Mouse (Mus musculus): ENCODE data around the gene Rnase4. TPM values are rescaled to one million over a fixed set of nuclear protein-coding genes. Genes with fewer than 3 reads are reported as not detected.

The Rnase4 gene
- polyA plus RNA-seq, 1 experiment from 2014 or later: 18.2 TPM

DNA sequence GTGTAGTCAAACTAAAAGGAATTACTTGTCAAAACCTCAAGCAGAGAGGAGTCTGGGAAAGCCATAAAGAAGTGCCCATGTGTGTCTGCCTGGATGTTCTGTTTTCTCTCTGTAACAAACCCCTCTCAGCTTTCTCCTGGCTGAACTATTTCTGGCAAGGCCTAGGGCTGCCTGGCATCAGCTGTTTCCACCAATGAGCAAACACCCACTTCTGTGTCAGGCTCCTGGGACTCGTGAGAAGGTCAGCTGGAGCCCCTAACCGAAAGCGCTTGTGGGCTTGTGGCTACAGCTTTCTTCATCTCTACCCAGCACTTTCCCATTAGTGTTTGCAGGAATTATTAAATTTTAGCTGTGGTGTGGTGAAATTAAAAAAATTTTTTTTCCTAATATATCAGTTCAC lies 21.1 kb downstream of the Rnase4 start:
- Histone ChIP-seq H3K4me1 (replicated peaks; ENCODE audit: control insufficient read depth, insufficient read depth, low read length) (no peaks in the 10 kb centered on the region), H3K4me2 (replicated peaks) (no peak overlapping the region), H3K9me3 (ENCODE audit: control insufficient read depth, low read length) (no peaks in the 10 kb centered on the region), H3K4me3 (replicated peaks; ENCODE audit: low read length) (no peak overlapping the region), H3K27ac (no peak overlapping the region), H3K27me3 (ENCODE audit: control insufficient read depth, insufficient read depth, low read length) (no peaks in the 10 kb centered on the region), H3K36me3 (replicated peaks; ENCODE audit: control insufficient read depth, insufficient read depth) (no peaks in the 10 kb centered on the region), H3K9ac (no peak overlapping the region)
- DNase-seq (ENCODE audit: low spot score) (no peak), ATAC-seq (ENCODE audit: low FRiP score) (no peak)
- 70% methylated on average over 3 of the region's 3 CpGs for WGBS

GRCm38 (mm10) chr14:51113476-51113875 lies 22.6 kb downstream of the Rnase4 start:
- WGBS: 29% methylated on average over 9 of the region's 9 CpGs
- no peak for DNase-seq (ENCODE audit: low spot score)
- no peaks in the 10 kb centered on the region for H3K9me3 ChIP-seq (ENCODE audit: control insufficient read depth, low read length)
- no peaks in the 10 kb centered on the region for H3K27me3 ChIP-seq (ENCODE audit: control insufficient read depth, insufficient read depth, low read length)
- ATAC-seq (ENCODE audit: low FRiP score): no peak
- H3K4me1 ChIP-seq (replicated peaks; ENCODE audit: control insufficient read depth, insufficient read depth, low read length): no peaks in the 10 kb centered on the region
- peak overlapping the region; percentile 12; the same call in 1 of the 2 replicates for H3K4me2 ChIP-seq (replicated peaks)
- H3K4me3 ChIP-seq (replicated peaks; ENCODE audit: low read length): no peak overlapping the region
- no peak overlapping the region for H3K9ac ChIP-seq
- H3K27ac ChIP-seq: no peak overlapping the region
- H3K36me3 ChIP-seq (replicated peaks; ENCODE audit: control insufficient read depth, insufficient read depth): no peaks in the 10 kb centered on the region

DNA sequence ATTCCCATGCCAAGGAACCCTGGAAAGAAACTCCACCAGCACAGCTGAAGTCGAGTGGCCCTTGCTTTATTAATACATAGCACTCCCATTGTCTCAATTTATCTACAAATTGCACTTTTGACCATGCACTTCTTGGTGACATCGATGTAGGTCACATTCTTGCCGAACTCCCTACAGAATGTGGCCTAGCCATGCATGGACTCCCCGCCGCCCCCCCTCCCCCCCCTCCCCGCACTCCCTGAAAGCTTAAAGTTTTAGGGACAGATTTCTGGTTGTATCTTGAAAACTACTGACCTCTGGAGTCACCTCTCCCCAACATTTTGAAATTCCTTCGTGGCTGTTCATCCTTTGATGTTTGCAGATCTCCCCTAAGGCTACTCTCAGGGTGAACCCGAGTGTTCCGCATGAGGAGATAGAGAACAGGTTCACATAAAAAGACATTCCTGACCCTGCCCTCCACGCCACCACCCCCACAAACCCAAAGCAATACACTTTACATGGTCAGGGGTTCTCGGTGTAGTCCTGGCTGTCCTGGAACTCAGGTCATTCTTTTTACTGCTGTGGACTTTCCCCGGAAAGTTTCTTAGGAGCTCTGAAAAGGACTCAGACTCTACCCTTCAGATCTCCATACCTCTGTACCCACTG lies 23.2 kb downstream of the Rnase4 start, which contains the start of gene Eddm3b:
Gene Eddm3b, plus strand, starts transcription at position 511 of the 645 bp plus-strand sequence.
- Histone ChIP-seq H3K4me2 (replicated peaks) (peak within 1 kb of the TSS; percentile 12; the same call in 1 of the 2 replicates), H3K4me1 (replicated peaks; ENCODE audit: control insufficient read depth, insufficient read depth, low read length) (no peaks in the 10 kb centered on the region)
- 50% methylated on average over 12 of the region's 12 CpGs for WGBS

DNA sequence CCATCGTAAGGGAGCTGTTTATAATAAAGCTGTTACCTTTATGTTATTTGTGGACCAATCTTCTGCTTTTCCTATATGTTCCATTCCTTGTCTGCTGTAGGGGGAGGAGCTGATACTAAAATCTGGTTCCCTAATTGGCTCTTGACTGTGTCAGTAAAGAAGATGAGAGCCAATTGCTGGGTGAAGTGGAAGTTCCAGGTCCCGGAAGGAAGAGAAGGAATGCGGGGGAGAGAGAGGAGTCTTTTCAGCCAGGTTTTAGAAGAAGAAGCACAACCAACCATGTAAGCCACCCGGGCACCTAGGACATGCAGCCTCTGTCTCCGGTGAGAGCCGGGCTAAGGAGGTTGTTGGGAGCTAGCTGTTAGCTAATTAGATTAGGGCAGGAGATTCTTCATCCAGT lies 34.8 kb downstream of the Rnase4 start:
- Histone ChIP-seq H3K9ac (no peak overlapping the region), H3K4me3 (replicated peaks; ENCODE audit: low read length) (no peak overlapping the region), H3K4me2 (replicated peaks) (no peak overlapping the region), H3K27me3 (ENCODE audit: control insufficient read depth, insufficient read depth, low read length) (no peaks in the 10 kb centered on the region), H3K9me3 (ENCODE audit: control insufficient read depth, low read length) (0 out of 2 replicates have a peak, but pooled peaks cover 5% of the 10 kb centered on the region), H3K27ac (no peak overlapping the region), H3K4me1 (replicated peaks; ENCODE audit: control insufficient read depth, insufficient read depth, low read length) (no peaks in the 10 kb centered on the region), H3K36me3 (replicated peaks; ENCODE audit: control insufficient read depth, insufficient read depth) (no peaks in the 10 kb centered on the region)
- 88% methylated on average over 6 of the region's 6 CpGs for WGBS
- ATAC-seq (ENCODE audit: low FRiP score) (no peak), DNase-seq (ENCODE audit: low spot score) (no peak)

More for the DNA sequence above, 23.2 kb downstream of the Rnase4 start, which contains the start of gene Eddm3b:
- ATAC-seq (ENCODE audit: low FRiP score) (no peak), DNase-seq (ENCODE audit: low spot score) (no peak)
- no peak within 1 kb of the TSS for H3K4me3 ChIP-seq (replicated peaks; ENCODE audit: low read length)
- H3K9me3 ChIP-seq (ENCODE audit: control insufficient read depth, low read length): no peaks in the 10 kb centered on the region
- H3K9ac ChIP-seq: no peak within 1 kb of the TSS
- no peaks in the 10 kb centered on the region for H3K27me3 ChIP-seq (ENCODE audit: control insufficient read depth, insufficient read depth, low read length)
- no peak within 1 kb of the TSS for H3K27ac ChIP-seq
- no peaks in the 10 kb centered on the region for H3K36me3 ChIP-seq (replicated peaks; ENCODE audit: control insufficient read depth, insufficient read depth)

DNA sequence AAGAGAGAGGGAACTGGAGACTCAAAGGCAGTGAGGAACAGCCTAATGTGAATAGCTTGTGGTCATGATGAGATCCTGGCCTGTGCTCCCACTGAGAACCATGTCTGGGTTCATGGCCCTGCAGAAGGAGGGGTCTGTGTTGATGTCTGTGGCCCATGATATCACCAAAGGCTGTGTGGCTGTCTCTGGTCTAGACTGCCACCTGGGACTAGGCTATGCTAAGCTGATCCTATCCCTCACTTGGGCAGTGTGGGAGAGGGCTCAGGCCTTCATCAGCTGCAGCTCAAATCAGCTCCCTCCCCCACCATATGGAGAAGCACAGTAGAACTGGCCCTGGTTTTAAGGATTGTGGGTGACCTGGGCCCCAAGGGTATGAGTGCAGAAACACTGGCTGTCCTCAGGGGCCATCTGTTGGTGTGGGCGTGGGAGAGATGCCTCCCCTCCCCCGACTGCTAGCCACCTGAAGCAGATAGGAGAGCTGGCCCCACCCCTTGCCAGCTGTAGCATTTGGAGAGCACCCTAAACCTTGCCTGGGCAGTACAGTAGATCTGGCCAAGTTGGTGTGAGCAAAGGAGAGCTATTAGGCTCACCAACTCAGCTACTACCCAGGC lies 36.9 kb downstream of the Rnase4 start:
- H3K9me3 ChIP-seq (ENCODE audit: control insufficient read depth, low read length): 0 out of 2 replicates have a peak, but pooled peaks cover 5% of the 10 kb centered on the region
- DNase-seq (ENCODE audit: low spot score) (no peak), ATAC-seq (ENCODE audit: low FRiP score) (0 out of 2 replicates have a peak, but pooled peaks have one; percentile 21)
- H3K4me1 ChIP-seq (replicated peaks; ENCODE audit: control insufficient read depth, insufficient read depth, low read length): no peaks in the 10 kb centered on the region
- H3K4me2 ChIP-seq (replicated peaks): no peak overlapping the region
- H3K27ac ChIP-seq: no peak overlapping the region
- H3K36me3 ChIP-seq (replicated peaks; ENCODE audit: control insufficient read depth, insufficient read depth): no peaks in the 10 kb centered on the region
- no peak overlapping the region for H3K9ac ChIP-seq
- whole genome bisulfite sequencing: 88% methylated on average over 2 of the region's 2 CpGs
- H3K27me3 ChIP-seq (ENCODE audit: control insufficient read depth, insufficient read depth, low read length): no peaks in the 10 kb centered on the region
- no peak overlapping the region for H3K4me3 ChIP-seq (replicated peaks; ENCODE audit: low read length)

DNA sequence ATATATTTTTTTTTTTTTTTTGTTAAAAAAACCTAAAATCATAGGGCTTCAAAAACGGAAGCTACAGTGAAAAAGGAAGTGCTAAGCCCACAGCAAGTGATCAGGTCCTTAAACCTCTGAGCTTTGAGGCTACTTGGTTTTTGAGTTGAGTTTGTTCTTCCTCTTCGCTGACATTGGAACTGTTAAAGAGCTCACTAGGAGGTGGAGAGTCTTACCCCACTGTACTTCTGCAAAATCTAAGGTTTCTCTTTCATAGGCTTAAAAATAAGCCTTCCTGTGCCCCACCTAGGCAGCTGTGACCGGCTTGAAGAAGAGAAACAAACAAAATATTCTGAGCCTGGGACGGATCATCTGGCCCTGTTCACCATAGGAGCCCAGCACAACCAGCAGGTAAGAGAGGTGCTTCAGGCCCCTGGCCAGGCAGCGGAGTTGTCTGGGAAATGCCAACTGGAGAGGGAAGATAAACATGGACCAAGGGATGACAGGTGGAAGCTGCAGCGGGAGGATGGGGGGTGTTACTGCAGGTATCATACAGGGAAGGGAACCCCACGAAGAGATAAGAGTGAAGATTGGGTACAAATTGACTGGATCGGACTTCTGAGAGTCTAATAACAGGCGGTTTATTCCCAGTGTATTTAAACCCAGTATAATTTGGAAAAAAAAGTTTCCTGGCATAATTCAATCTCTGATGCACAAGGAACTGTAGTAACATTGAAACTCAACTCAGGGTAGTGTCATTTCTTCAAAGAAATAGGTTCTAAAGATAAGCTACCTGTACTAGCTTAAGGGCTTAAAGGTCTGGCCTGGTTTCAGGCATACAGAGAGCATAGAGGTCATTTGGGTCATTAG lies 38.1 kb downstream of the Rnase4 start:
- Histone ChIP-seq H3K27ac (no peak overlapping the region), H3K27me3 (ENCODE audit: control insufficient read depth, insufficient read depth, low read length) (no peaks in the 10 kb centered on the region)

GRCm38 (mm10) chr14:51129624-51129975 lies 38.7 kb downstream of the Rnase4 start:
- DNase-seq (ENCODE audit: low spot score) (no peak), ATAC-seq (ENCODE audit: low FRiP score) (no peak)
- H3K36me3 ChIP-seq (replicated peaks; ENCODE audit: control insufficient read depth, insufficient read depth): no peaks in the 10 kb centered on the region
- H3K27me3 ChIP-seq (ENCODE audit: control insufficient read depth, insufficient read depth, low read length): no peaks in the 10 kb centered on the region
- H3K27ac ChIP-seq: no peak overlapping the region
- WGBS: 82% methylated on average over 4 of the region's 4 CpGs
- no peak overlapping the region for H3K4me2 ChIP-seq (replicated peaks)
- no peaks in the 10 kb centered on the region for H3K4me1 ChIP-seq (replicated peaks; ENCODE audit: control insufficient read depth, insufficient read depth, low read length)
- no peak overlapping the region for H3K4me3 ChIP-seq (replicated peaks; ENCODE audit: low read length)
- no peak overlapping the region for H3K9ac ChIP-seq
- H3K9me3 ChIP-seq (ENCODE audit: control insufficient read depth, low read length): 0 out of 2 replicates have a peak, but pooled peaks cover 5% of the 10 kb centered on the region

More for the DNA sequence above, 38.1 kb downstream of the Rnase4 start:
- DNase-seq (ENCODE audit: low spot score): no peak
- H3K9ac ChIP-seq: no peak overlapping the region
- no peak overlapping the region for H3K4me3 ChIP-seq (replicated peaks; ENCODE audit: low read length)
- H3K4me1 ChIP-seq (replicated peaks; ENCODE audit: control insufficient read depth, insufficient read depth, low read length): no peaks in the 10 kb centered on the region
- 87% methylated on average over 9 of the region's 9 CpGs for WGBS
- no peak for ATAC-seq (ENCODE audit: low FRiP score)
- H3K4me2 ChIP-seq (replicated peaks): no peak overlapping the region
- H3K36me3 ChIP-seq (replicated peaks; ENCODE audit: control insufficient read depth, insufficient read depth): no peaks in the 10 kb centered on the region
- H3K9me3 ChIP-seq (ENCODE audit: control insufficient read depth, low read length): 0 out of 2 replicates have a peak, but pooled peaks cover 5% of the 10 kb centered on the region

DNA sequence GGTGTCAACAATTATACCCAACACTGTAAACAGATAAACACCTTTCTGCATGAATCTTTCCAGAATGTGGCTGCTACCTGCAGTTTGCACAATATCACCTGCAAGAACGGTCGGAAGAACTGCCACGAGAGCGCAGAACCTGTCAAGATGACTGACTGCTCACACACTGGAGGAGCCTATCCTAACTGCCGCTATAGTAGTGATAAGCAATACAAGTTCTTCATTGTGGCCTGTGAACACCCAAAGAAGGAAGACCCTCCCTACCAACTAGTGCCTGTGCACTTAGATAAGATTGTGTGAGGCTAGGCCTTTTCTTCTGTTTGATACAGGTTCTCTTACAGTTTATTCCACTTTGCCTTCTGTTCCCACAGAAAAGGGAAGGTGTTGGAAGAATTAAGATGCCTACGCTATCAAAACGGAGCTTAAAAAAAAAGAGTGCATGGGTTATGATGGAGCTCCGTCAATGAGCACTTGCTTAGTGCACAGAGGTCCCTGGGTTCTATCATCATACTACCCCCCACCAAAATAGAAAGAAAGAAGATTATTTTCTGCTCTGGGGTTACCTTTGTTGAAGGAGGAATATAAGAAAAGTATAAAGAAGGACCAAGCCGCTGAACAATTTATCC lies 39.6 kb downstream of the Rnase4 start:
- Histone ChIP-seq H3K4me1 (replicated peaks; ENCODE audit: control insufficient read depth, insufficient read depth, low read length) (no peaks in the 10 kb centered on the region), H3K27ac (no peak overlapping the region), H3K36me3 (replicated peaks; ENCODE audit: control insufficient read depth, insufficient read depth) (no peaks in the 10 kb centered on the region), H3K9ac (no peak overlapping the region), H3K4me2 (replicated peaks) (no peak overlapping the region), H3K4me3 (replicated peaks; ENCODE audit: low read length) (no peak overlapping the region), H3K27me3 (ENCODE audit: control insufficient read depth, insufficient read depth, low read length) (no peaks in the 10 kb centered on the region), H3K9me3 (ENCODE audit: control insufficient read depth, low read length) (0 out of 2 replicates have a peak, but pooled peaks cover 5% of the 10 kb centered on the region)
- WGBS: 92% methylated on average over 9 of the region's 9 CpGs
- ATAC-seq (ENCODE audit: low FRiP score): no peak
- DNase-seq (ENCODE audit: low spot score): no peak

Measured in hindbrain, embryonic 14.5 days (tissue).